Mouse (Mus musculus) olfactory bulb, adult 2 months (tissue): ENCODE measurements around the gene Mfap3l.

Experiments used
- CTCF ChIP-seq: fragments of 200-500 bp; IDR thresholded peaks from 2 replicates; pipeline ENCODE4 v1.5.1; 2012; ENCODE audit warnings: low read depth, mild to moderate bottlenecking, low read length, moderate library complexity; ENCODE audit not compliant: insufficient read depth
- POLR2A ChIP-seq: fragments of 200-500 bp; IDR thresholded peaks from 2 replicates; pipeline ENCODE4 v1.6.1; 2012; ENCODE audit warnings: mild to moderate bottlenecking, low read depth, low read length, moderate library complexity; ENCODE audit not compliant: insufficient read depth

DNA sequence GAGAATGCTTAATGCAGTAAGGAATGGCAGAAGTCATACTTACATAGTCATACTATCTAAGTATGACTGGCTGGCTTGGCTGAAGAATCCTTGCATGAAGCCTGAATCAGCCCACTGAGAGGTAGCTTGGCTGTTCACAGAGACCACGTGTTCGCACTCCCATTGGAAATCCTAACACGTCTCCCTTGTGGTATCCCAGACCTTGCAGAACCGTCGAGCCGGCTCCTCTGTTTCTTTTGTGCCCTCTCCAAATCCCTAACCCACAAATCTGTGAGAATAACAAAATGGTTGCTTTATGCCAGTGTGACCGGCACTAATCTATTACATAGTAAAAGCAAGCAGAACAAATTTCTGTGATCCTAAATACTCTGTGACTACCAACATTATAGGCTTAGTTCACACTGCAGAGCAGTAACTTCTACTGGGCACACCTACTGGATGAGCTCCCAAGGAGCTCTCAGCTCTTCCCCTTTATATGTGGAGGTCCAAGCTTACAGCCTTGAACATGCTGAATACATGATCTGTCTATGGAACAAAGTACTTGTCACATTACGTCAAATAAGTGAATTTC is 79.0 kb downstream of the Mfap3l start:
- TF ChIP-seq POLR2A (no peak), CTCF (no peak)
